In the genomic region with DNA sequence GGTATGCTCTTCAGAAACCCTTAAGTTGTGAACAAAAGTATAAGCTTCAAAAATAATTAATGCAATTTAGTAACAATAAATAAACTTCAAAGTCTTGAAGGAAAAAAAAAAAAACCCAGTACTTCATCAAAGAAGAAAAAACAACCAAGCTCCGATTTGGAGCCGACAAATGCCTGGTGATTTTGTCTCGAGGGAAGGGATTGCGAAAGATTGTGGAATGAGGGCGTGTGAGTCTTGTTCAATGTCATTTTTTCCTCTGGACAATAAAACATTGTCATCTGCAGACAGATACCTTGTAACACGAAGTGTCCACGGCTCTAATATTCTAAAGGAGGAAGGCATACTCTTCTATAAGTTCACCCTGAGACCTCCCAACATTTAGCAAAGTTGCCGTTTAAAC, we compare ENCODE assay signal across 27 mouse cellular contexts. TPM values are rescaled to one million over a fixed set of nuclear protein-coding genes. Genes with fewer than 3 reads are reported as not detected.
DNase-seq lines count a peak whose midpoint lies in the region; ATAC-seq and TF ChIP-seq lines count a peak whose summit lies in the region.
"Had no signal": no experiment of that assay in that cellular context is flagged by ENCODE, and none has a peak within 500 bp of the region (broad histone marks: within the 10 kb centered on the region; RNA-seq: fewer than 3 reads in every experiment).

No protein-coding gene starts in this region.

- WGBS in midbrain, postnatal 0 days, result 74% methylated on average over 8 of the region's 8 CpGs

- no peak overlapping the region for H3K4me2 ChIP-seq in midbrain, postnatal 0 days (ENCODE audit: low read depth, low read length, poor library complexity, severe bottlenecking)
- H3K4me2 ChIP-seq: heart, embryonic 15.5 days; hindbrain, embryonic 14.5 days; lung, embryonic 14.5 days; neural tube, embryonic 15.5 days had no signal

- 0 out of 2 replicates have a peak, but pooled peaks cover 2% of the 10 kb centered on the region for H3K4me1 ChIP-seq in midbrain, postnatal 0 days (ENCODE audit: insufficient read depth, low read length)
- H3K4me1 ChIP-seq: neural tube, embryonic 15.5 days had no signal

- H3K36me3 ChIP-seq in midbrain, postnatal 0 days (ENCODE audit: insufficient read depth, low read length), result no peaks in the 10 kb centered on the region
- H3K36me3 ChIP-seq: forebrain, embryonic 10.5 days; heart, embryonic 15.5 days; midbrain, embryonic 10.5 days; neural tube, embryonic 15.5 days had no signal

- H3K9ac ChIP-seq in midbrain, postnatal 0 days (replicated peaks; ENCODE audit: low read length, poor library complexity, severe bottlenecking), result no peak overlapping the region
- H3K9ac ChIP-seq: heart, embryonic 15.5 days; hindbrain, embryonic 14.5 days; liver, embryonic 14.5 days; lung, embryonic 14.5 days; neural tube, embryonic 15.5 days had no signal

- no peak overlapping the region for H3K4me3 ChIP-seq in gastrocnemius, adult 2 months
- no peak overlapping the region for H3K4me3 ChIP-seq in midbrain, postnatal 0 days (ENCODE audit: low read depth, low read length)
- H3K4me3 ChIP-seq: forebrain, embryonic 10.5 days; heart, embryonic 15.5 days; left cerebral cortex, adult 2 months; midbrain, embryonic 10.5 days; neural tube, embryonic 15.5 days had no signal

- H3K27ac ChIP-seq in gastrocnemius, adult 2 months, result peak overlapping the region; percentile 40; the same call in 1 of the 2 replicates
- H3K27ac ChIP-seq in midbrain, postnatal 0 days (ENCODE audit: low read depth, low read length), result no peak overlapping the region
- H3K27ac ChIP-seq: forebrain, embryonic 10.5 days; heart, embryonic 15.5 days; hindbrain, embryonic 14.5 days; left cerebral cortex, adult 2 months; liver, embryonic 14.5 days; midbrain, embryonic 10.5 days; neural tube, embryonic 15.5 days had no signal

- no peak for ATAC-seq in midbrain, postnatal 0 days (ENCODE audit: low FRiP score)
- ATAC-seq: CD4-positive, CD25-positive, alpha-beta regulatory T cell, adult 4 months; forebrain, embryonic 16.5 days; inflammation-experienced regulatory T-cells, adult 6 months; midbrain, embryonic 16.5 days; Patski had no signal

- H3K9me3 ChIP-seq in midbrain, postnatal 0 days (ENCODE audit: low read length), result no peaks in the 10 kb centered on the region
- H3K9me3 ChIP-seq: heart, embryonic 15.5 days; midbrain, embryonic 10.5 days; neural tube, embryonic 15.5 days had no signal

- intact Hi-C loops in gastrocnemius, adult 2 months (cut with DNase I), result no loop called here

- H3K27me3 ChIP-seq in midbrain, postnatal 0 days (ENCODE audit: insufficient read depth, low read length), result no peaks in the 10 kb centered on the region
- H3K27me3 ChIP-seq: heart, embryonic 15.5 days; neural tube, embryonic 15.5 days; Patski had no signal

- no peak for TF ChIP-seq CTCF in gastrocnemius, adult 2 months (IDR thresholded peaks at IDR 0.05)
- TF ChIP-seq CTCF in midbrain, postnatal 0 days (IDR thresholded peaks at IDR 0.05), result no peak

- peak; percentile 42 for DNase-seq in adrenal gland, adult 2 months
- no peak for DNase-seq in adrenal gland, postnatal 4 days (ENCODE audit: low spot score in 2 of 2)
- DNase-seq in gastrocnemius, adult 2 months, result peak; percentile 27
- no peak for DNase-seq in gastrocnemius, postnatal 25 days
- DNase-seq in lung, postnatal 36 days, result peak; percentile 29
- no peak for DNase-seq in lung, postnatal 14 days
- no peak for DNase-seq in midbrain, postnatal 0 days (ENCODE audit: low spot score)
- no peak for DNase-seq in liver
- DNase-seq: cerebellum, adult 18-20 months; cerebellum, postnatal 14 days; heart, postnatal 4 days; kidney, adult 18-20 months; lung, embryonic 14.5 days; thymus, adult 18-20 months had no signal

RNA-seq across cellular contexts. Expression of a gene that starts 33.9 kb away (rescaled TPM):
- total RNA-seq in adrenal gland, adult 2 months (2021), result 1 to 10 TPM; 1.4 to 2.8 TPM
- polyA plus RNA-seq in adrenal gland, adult 2 months (2012; rRNA removed), result 1.8 and 3.7 TPM in 2 replicates
- 1 to 10 TPM; 5.0 to 5.6 TPM for total RNA-seq in adrenal gland, postnatal 4 days (2021)
- total RNA-seq in gastrocnemius, adult 2 months (2021), result 1 to 10 TPM; 1.0 to 1.1 TPM
- total RNA-seq in gastrocnemius, postnatal 25 days (2021), result 1 to 10 TPM; 1.0 to 2.3 TPM
- 31.5 and 32.6 TPM in 2 replicates for total RNA-seq in midbrain, postnatal 0 days (2014; rRNA removed)
- 18.8 and 20.1 TPM in 2 replicates for polyA plus RNA-seq in midbrain, postnatal 0 days (2015; fragmentation: Nextera tagmentation; extraction: Ambion mirVana)
- total RNA-seq: granulocyte monocyte progenitor cell, adult 5-6 weeks had no signal

RNA-seq across cellular contexts. Expression of a gene that starts 56.2 kb away (rescaled TPM):
- 1 to 10 TPM in 1 of 2 experiments, under 1 TPM in 1; 0.69 to 2.2 TPM for total RNA-seq in adrenal gland, adult 2 months (2021)
- polyA plus RNA-seq in adrenal gland, adult 2 months (2012; rRNA removed), result 0.12 TPM in 1 of 2 replicates, not detected in the other
- total RNA-seq in adrenal gland, postnatal 4 days (2021), result 1 to 10 TPM; 8.3 to 9.4 TPM
- total RNA-seq in gastrocnemius, adult 2 months (2021), result under 1 TPM in 1 of 2 experiments, not detected in 1; 0.25 TPM
- under 1 TPM in 1 of 2 experiments, not detected in 1; 0.15 TPM for total RNA-seq in gastrocnemius, postnatal 25 days (2021)
- total RNA-seq in midbrain, postnatal 0 days (2014; rRNA removed), result 2.5 and 5.5 TPM in 2 replicates
- 8.2 and 9.5 TPM in 2 replicates for polyA plus RNA-seq in midbrain, postnatal 0 days (2015; fragmentation: Nextera tagmentation; extraction: Ambion mirVana)

RNA-seq across cellular contexts. Expression of a gene that starts 56.3 kb away (rescaled TPM):
- 10 to 100 TPM; 28.7 to 29.1 TPM for total RNA-seq in adrenal gland, adult 2 months (2021)
- 16.4 and 16.8 TPM in 2 replicates for polyA plus RNA-seq in adrenal gland, adult 2 months (2012; rRNA removed)
- total RNA-seq in adrenal gland, postnatal 4 days (2021), result 10 to 100 TPM; 56.2 to 56.6 TPM
- total RNA-seq in gastrocnemius, adult 2 months (2021), result 10 to 100 TPM in 1 of 2 experiments, 1 to 10 TPM in 1; 7.8 to 12.9 TPM
- total RNA-seq in gastrocnemius, postnatal 25 days (2021), result 10 to 100 TPM in 1 of 2 experiments, 1 to 10 TPM in 1; 9.6 to 10.7 TPM
- total RNA-seq in midbrain, postnatal 0 days (2014; rRNA removed), result 84.1 and 111 TPM in 2 replicates
- 86.1 and 90.5 TPM in 2 replicates for polyA plus RNA-seq in midbrain, postnatal 0 days (2015; fragmentation: Nextera tagmentation; extraction: Ambion mirVana)

Comparison
In these comparisons a context has a peak if more than half of its experiments do, and no peak if none do; other contexts are left out.
1. DNase-seq: peak in adrenal gland, adult 2 months (single experiment), gastrocnemius, adult 2 months (single experiment) and lung, postnatal 36 days (single experiment); none in adrenal gland, postnatal 4 days (0 of 2), gastrocnemius, postnatal 25 days (single experiment), lung, postnatal 14 days (single experiment), midbrain, postnatal 0 days (single experiment) and liver (single experiment).